Mouse (Mus musculus) olfactory bulb, adult 2 months (tissue): ENCODE results near the gene Zc3h10. TPM values are rescaled to one million over a fixed set of nuclear protein-coding genes. Genes with fewer than 3 reads are reported as not detected.
"Not testable (repeated sequence)": the region's sequence is repeated elsewhere in the genome, so short reads cannot be mapped to it uniquely, and the experiment has no call there.

Experiments used
- H3K27ac ChIP-seq: fragments of 200-500 bp; 2 replicates; pipeline ENCODE4 v1.5.1; 2012; ENCODE audit warnings: low read depth, low read length; ENCODE audit not compliant: insufficient read depth
- H3K4me1 ChIP-seq: fragments of 200-500 bp; 2 replicates; pipeline ENCODE4 v1.6.1; 2012; ENCODE audit warnings: low read length; ENCODE audit not compliant: control insufficient read depth, insufficient read depth
- H3K4me3 ChIP-seq: fragments of 200-500 bp; 2 replicates; pipeline ENCODE4 v1.5.1; 2012; ENCODE audit warnings: mild to moderate bottlenecking, low read depth, low read length, moderate library complexity; ENCODE audit not compliant: insufficient read depth
- CTCF ChIP-seq: fragments of 200-500 bp; IDR thresholded peaks from 2 replicates; pipeline ENCODE4 v1.5.1; 2012; ENCODE audit warnings: low read depth, mild to moderate bottlenecking, low read length, moderate library complexity; ENCODE audit not compliant: insufficient read depth
- POLR2A ChIP-seq: fragments of 200-500 bp; IDR thresholded peaks from 2 replicates; pipeline ENCODE4 v1.6.1; 2012; ENCODE audit warnings: mild to moderate bottlenecking, low read depth, low read length, moderate library complexity; ENCODE audit not compliant: insufficient read depth
- WGBS: fragments of 180-500 bp; shearing (Covaris S2); methylation state at CpG from one replicate; pipeline ENCODE4 v1.1.7; 2018; 5-methylcytosine and 5-hydroxymethylcytosine counted together
- polyA plus RNA-seq: library from polyadenylated mRNA; stranded (reverse); fragments of >200 nt; gene quantifications from 2 replicates; pipeline ENCODE4 v1.2.4, GENCODE M21; 2012; ENCODE audit warnings: low replicate concordance; ENCODE audit not compliant: missing spikeins, insufficient read depth, insufficient read length

Gene Zc3h10
- polyA plus RNA-seq, 1 experiment: not detected

- TF ChIP-seq CTCF (no peak), POLR2A (no peak)
- WGBS: 45% methylated on average over 6 of the region's 6 CpGs
- H3K27ac ChIP-seq: no peak overlapping the region
- no peak overlapping the region for H3K4me3 ChIP-seq
- H3K4me1 ChIP-seq: no peaks in the 10 kb centered on the region
These were observed 30.9 kb downstream of the Zc3h10 start for GRCm38 (mm10) chr10:128516677-128517076.

DNA sequence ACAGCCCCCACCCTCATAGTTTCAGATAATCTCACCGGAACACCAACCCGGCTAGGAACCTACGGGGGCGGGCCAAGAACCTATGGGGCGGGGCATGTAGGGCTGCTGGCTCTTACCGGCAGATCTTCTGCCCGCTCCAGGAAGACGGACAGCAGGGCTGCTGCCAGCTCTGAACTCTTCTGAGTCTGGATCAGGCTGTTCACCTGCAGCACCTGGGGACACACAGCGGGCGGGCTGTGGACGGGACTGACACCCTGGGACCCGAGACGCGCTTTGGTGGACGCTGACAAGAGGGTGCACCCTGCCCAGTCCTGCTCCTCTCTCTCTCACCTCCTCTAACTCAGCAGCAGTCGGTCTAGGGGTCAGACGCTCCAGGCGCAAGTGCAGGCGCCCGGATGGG is 31.5 kb downstream of the Zc3h10 start:
- Histone ChIP-seq H3K4me1 (no peaks in the 10 kb centered on the region), H3K4me3 (no peak overlapping the region), H3K27ac (no peak overlapping the region)
- TF ChIP-seq CTCF (no peak), POLR2A (no peak)
- 39% methylated on average over 20 of the region's 20 CpGs for WGBS

GRCm38 (mm10) chr10:128515044-128515443 is 32.5 kb downstream of the Zc3h10 start:
- H3K4me3 ChIP-seq: no peak overlapping the region
- no peaks in the 10 kb centered on the region for H3K4me1 ChIP-seq
- TF ChIP-seq CTCF: no peak
- no peak for TF ChIP-seq POLR2A
- H3K27ac ChIP-seq: no peak overlapping the region
- WGBS: 88% methylated on average over 4 of the region's 4 CpGs

- Histone ChIP-seq H3K4me3 (no peak overlapping the region), H3K27ac (no peak overlapping the region), H3K4me1 (no peaks in the 10 kb centered on the region)
- TF ChIP-seq CTCF: no peak
- TF ChIP-seq POLR2A: no peak
- WGBS: 83% methylated on average over 12 of the region's 12 CpGs
These were observed 35.8 kb downstream of the Zc3h10 start for GRCm38 (mm10) chr10:128511761-128512160.

DNA sequence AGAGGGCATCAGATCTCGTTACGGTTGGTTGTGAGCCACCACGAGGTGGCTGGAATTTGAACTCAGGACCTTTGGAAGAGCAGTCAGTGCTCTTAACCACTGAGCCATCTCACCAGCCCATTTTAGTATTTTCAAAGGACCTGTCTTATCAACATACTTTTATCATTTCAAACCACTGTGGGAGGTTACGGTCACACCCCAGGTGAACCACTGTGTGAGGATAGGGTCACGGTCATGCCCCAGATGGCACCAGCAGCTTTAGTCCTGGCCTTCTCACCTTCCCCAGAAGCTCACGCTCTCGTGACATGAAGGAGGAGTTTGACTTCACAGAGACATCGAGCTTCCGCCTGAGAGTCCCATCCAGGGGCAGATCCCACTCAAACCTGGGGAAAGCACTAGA is 36.4 kb downstream of the Zc3h10 start:
- TF ChIP-seq POLR2A (no peak), CTCF (no peak)
- 92% methylated on average over 9 of the region's 9 CpGs for WGBS

DNA sequence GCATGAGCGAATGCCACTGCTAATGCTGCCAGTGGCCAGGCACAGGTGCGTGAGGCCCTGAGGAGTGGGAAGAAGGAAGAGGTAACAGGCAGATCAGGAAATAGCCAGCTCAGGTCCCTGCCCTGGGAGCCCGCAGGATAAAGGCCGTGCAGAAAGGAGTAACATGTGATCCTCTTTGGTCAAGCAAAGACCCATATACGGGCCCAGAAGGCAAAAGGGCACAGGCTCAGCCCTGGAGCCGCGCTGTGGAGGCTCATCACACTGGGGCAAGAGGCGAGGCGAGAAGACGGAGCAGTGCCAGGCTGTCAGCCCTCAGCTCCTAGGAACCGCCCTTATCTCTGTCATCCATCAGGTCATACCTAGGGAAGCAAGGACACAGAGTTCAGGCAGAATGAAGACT is 37.3 kb downstream of the Zc3h10 start:
- TF ChIP-seq POLR2A: no peak
- no peak for TF ChIP-seq CTCF
- H3K4me3 ChIP-seq: no peak overlapping the region
- WGBS: 89% methylated on average over 11 of the region's 11 CpGs
- no peaks in the 10 kb centered on the region for H3K4me1 ChIP-seq
- no peak overlapping the region for H3K27ac ChIP-seq

More for the DNA sequence above, 36.4 kb downstream of the Zc3h10 start:
- H3K4me1 ChIP-seq: no peaks in the 10 kb centered on the region
- no peak overlapping the region for H3K27ac ChIP-seq
- H3K4me3 ChIP-seq: no peak overlapping the region

GRCm38 (mm10) chr10:128509831-128510230 is 37.7 kb downstream of the Zc3h10 start:
- TF ChIP-seq POLR2A (no peak), CTCF (no peak)
- 84% methylated on average over 4 of the region's 4 CpGs for WGBS
- H3K27ac ChIP-seq: no peak overlapping the region
- H3K4me1 ChIP-seq: no peaks in the 10 kb centered on the region
- no peak overlapping the region for H3K4me3 ChIP-seq

- Histone ChIP-seq H3K27ac (no peak overlapping the region), H3K4me1 (0 out of 2 replicates have a peak, but pooled peaks cover 4% of the 10 kb centered on the region), H3K4me3 (no peak overlapping the region)
- TF ChIP-seq POLR2A: no peak
- TF ChIP-seq CTCF: no peak
- 89% methylated on average over 9 of the region's 9 CpGs for WGBS
These were observed 38.4 kb downstream of the Zc3h10 start for GRCm38 (mm10) chr10:128509203-128509602.

DNA sequence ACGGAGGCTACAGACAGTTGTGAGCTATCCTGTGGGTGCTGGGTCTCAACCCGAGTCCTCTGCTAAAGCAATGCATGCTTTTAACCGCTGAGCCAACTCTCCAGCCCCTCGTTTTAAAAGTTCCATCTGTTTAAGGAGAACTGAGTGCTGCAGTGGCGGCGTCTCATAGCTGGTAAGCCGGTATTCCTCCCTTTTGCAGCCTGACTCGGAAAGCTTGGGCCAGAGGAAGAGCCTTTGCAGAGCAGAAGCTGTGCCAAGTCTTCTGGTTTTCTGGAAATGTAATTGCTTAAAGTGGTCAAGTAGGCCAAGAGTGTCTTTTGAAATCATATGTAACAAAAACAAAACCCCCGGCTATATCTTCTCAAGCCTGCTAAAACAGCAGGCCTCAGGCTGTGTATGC is 39.3 kb downstream of the Zc3h10 start:
- 76% methylated on average over 9 of the region's 9 CpGs for WGBS
- Histone ChIP-seq H3K4me3 (no peak overlapping the region), H3K4me1 (0 out of 2 replicates have a peak, but pooled peaks cover 4% of the 10 kb centered on the region), H3K27ac (no peak overlapping the region)
- TF ChIP-seq CTCF (no peak), POLR2A (no peak)

DNA sequence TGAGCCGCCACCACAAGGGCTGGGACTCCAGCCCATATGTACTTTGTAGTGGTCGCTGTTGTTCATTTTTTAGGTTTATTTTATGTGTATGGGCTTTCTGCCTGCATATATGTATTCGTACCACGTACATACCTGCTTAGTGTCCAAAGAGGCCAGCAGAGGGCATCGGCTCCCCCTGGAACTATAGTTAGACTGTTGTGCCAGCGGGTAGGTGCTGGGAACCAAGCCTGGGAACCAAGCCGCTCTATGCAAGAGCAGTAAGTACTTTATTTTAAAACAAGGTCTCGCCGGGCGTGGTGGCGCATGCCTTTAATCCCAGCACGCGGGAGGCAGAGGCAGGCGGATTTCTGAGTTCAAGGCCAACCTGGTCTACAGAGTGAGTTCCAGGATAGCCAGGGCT is 41.6 kb downstream of the Zc3h10 start:
- Histone ChIP-seq H3K27ac (no peak overlapping the region), H3K4me3 (no peak overlapping the region), H3K4me1 (0 out of 2 replicates have a peak, but pooled peaks cover 4% of the 10 kb centered on the region)
- no peak for TF ChIP-seq POLR2A
- no peak for TF ChIP-seq CTCF
- 98% methylated on average over 14 of the region's 14 CpGs for WGBS

DNA sequence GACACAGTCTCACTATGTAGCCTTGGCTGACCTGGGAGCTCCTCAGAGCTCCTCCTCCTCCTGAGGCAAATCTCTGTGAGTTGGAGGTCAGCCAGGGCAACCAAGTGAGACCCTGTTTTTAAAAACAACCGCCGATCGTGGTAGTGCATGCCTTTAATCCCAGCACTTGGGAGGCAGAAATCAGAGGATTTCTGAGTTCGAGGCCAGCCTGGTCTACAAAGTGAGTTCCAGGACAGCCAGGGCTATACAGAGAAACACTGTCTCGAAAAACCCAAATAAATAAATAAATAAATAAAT is 42.3 kb downstream of the Zc3h10 start:
- not testable (repeated sequence) for H3K27ac ChIP-seq, H3K4me1 ChIP-seq, H3K4me3 ChIP-seq
- WGBS: 76% methylated on average over 5 of the region's 5 CpGs
